49 mouse cellular contexts compared by ENCODE assay signal in the genomic region with DNA sequence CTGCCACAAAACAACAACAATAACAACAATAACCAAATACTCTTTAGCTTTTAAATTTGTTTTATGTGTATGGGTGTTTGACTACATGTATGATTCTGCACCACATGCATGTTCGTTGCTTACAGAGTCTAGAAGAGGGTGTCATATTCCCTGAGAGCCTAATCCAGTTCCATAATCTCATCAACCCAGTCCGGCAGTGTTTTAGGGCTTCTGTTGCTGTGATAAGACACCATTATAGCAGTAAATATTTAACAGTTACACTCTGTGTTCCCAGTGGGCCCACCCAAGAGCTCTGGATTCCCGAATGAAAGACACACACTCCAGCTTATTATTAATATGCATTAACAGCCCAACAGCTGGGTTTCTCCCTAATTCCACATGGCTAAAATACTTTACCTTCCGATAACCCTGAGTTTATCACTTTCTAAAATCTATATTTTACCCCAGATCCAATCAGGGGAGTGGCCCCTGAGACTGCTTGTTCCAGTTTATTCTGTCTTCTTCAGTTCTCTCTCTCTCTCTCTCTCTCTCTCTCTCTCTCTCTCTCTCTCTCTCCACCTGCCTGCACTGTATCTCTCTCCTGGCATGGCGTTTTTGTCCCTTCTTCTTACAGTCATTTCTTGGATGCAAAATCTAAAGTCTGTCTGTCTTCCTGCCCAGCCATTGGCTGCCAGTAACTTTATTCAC. TPM values are rescaled to one million over a fixed set of nuclear protein-coding genes. Genes with fewer than 3 reads are reported as not detected.
"Had no signal": no experiment of that assay in that cellular context is flagged by ENCODE, and none has a peak within 500 bp of the region (broad histone marks: within the 10 kb centered on the region; RNA-seq: fewer than 3 reads in every experiment).

No protein-coding gene starts in this region.

- H3K9me3 ChIP-seq: heart, embryonic 10.5 days; heart, embryonic 12.5 days; heart, embryonic 15.5 days; hindbrain, embryonic 10.5 days; hindbrain, embryonic 12.5 days; hindbrain, embryonic 13.5 days; hindbrain, embryonic 15.5 days; intestine, embryonic 15.5 days; kidney, embryonic 15.5 days had no signal

- H3K4me3 ChIP-seq: heart, embryonic 10.5 days; heart, embryonic 12.5 days; heart, embryonic 13.5 days; heart, embryonic 15.5 days; hindbrain, embryonic 10.5 days; hindbrain, embryonic 12.5 days; hindbrain, embryonic 13.5 days; hindbrain, embryonic 15.5 days; intestine, embryonic 15.5 days; kidney, embryonic 15.5 days; layer of hippocampus, adult 2 months; left cerebral cortex, adult 2 months had no signal

- H3K27ac ChIP-seq: heart, embryonic 10.5 days; heart, embryonic 13.5 days; heart, embryonic 15.5 days; hindbrain, embryonic 10.5 days; hindbrain, embryonic 12.5 days; hindbrain, embryonic 13.5 days; hindbrain, embryonic 14.5 days; hindbrain, embryonic 15.5 days; intestine, embryonic 15.5 days; kidney, embryonic 15.5 days; kidney, postnatal 0 days; layer of hippocampus, adult 2 months; left cerebral cortex, adult 2 months had no signal

- H3K4me2 ChIP-seq: heart, embryonic 12.5 days; heart, embryonic 13.5 days; heart, embryonic 15.5 days; hindbrain, embryonic 12.5 days; hindbrain, embryonic 13.5 days; hindbrain, embryonic 14.5 days; hindbrain, embryonic 15.5 days; intestine, embryonic 15.5 days; kidney, embryonic 15.5 days had no signal

- H3K27me3 ChIP-seq: heart, embryonic 12.5 days; heart, embryonic 13.5 days; heart, embryonic 15.5 days; hindbrain, embryonic 12.5 days; hindbrain, embryonic 13.5 days; hindbrain, embryonic 15.5 days; intestine, embryonic 15.5 days; kidney, embryonic 15.5 days had no signal

- H3K9ac ChIP-seq: heart, embryonic 12.5 days; heart, embryonic 13.5 days; heart, embryonic 15.5 days; hindbrain, embryonic 12.5 days; hindbrain, embryonic 13.5 days; hindbrain, embryonic 14.5 days; hindbrain, embryonic 15.5 days; intestine, embryonic 15.5 days; kidney, embryonic 15.5 days had no signal

- H3K36me3 ChIP-seq: heart, embryonic 10.5 days; heart, embryonic 12.5 days; heart, embryonic 13.5 days; heart, embryonic 15.5 days; hindbrain, embryonic 10.5 days; hindbrain, embryonic 12.5 days; hindbrain, embryonic 13.5 days; hindbrain, embryonic 15.5 days; intestine, embryonic 15.5 days; kidney, embryonic 15.5 days had no signal

- H3K4me1 ChIP-seq: hindbrain, embryonic 10.5 days; hindbrain, embryonic 12.5 days; hindbrain, embryonic 13.5 days; hindbrain, embryonic 15.5 days; intestine, embryonic 15.5 days had no signal

- DNase-seq: heart, postnatal 10 days; heart, postnatal 14 days; heart, postnatal 36 days; heart, postnatal 4 days; kidney, adult 11 months; kidney, adult 18-20 months; kidney, adult 2 months; kidney, adult 8-10 months; kidney, adult 9 months; kidney, postnatal 10 days; kidney, postnatal 14 days; kidney, postnatal 25 days; kidney, postnatal 36 days; kidney, postnatal 4 days; layer of hippocampus, adult 9-11 months; layer of hippocampus, postnatal 36 days had no signal

- ATAC-seq: hindbrain, embryonic 16.5 days; inflammation-experienced regulatory T-cells, adult 6 months; intestine, embryonic 15.5 days; intestine, embryonic 16.5 days; intestine, postnatal 0 days had no signal

RNA-seq across cellular contexts. Expression of a gene that starts 5.6 kb away (rescaled TPM):
- total RNA-seq: heart, postnatal 10 days; heart, postnatal 14 days; heart, postnatal 25 days; hematopoietic stem cell, adult 5-6 weeks; layer of hippocampus, adult 18-20 months; layer of hippocampus, adult 2 months; layer of hippocampus, adult 8-10 months; layer of hippocampus, postnatal 10 days; layer of hippocampus, postnatal 14 days; layer of hippocampus, postnatal 25 days; layer of hippocampus, postnatal 36 days; left cerebral cortex, adult 18-20 months; left cerebral cortex, adult 2 months had no signal
- polyA plus RNA-seq: heart, embryonic 10.5 days; heart, embryonic 12.5 days; heart, embryonic 13.5 days; heart, embryonic 14.5 days; heart, embryonic 15.5 days; heart, embryonic 16.5 days; heart, postnatal 0 days; hindbrain, embryonic 10.5 days; hindbrain, embryonic 11.5 days; hindbrain, embryonic 12.5 days; hindbrain, embryonic 13.5 days; hindbrain, embryonic 14.5 days; hindbrain, embryonic 15.5 days; hindbrain, embryonic 16.5 days; inflammation-experienced regulatory T-cells, adult 6 months; intestine, embryonic 14.5 days; intestine, embryonic 15.5 days; intestine, embryonic 16.5 days; intestine, postnatal 0 days; kidney, embryonic 14.5 days; kidney, embryonic 15.5 days; kidney, embryonic 16.5 days; kidney, postnatal 0 days had no signal
